Mouse (Mus musculus) adrenal gland (tissue): Measurements from ENCODE around the gene 1700022I11Rik.

ENCODE experiments used
- intact Hi-C: fragments of 180-260 bp; cut with DNase I; formaldehyde crosslinking; loops from one replicate; pipeline ENCODE4 v1.15.1; 2025

The 1700022I11Rik gene

DNA sequence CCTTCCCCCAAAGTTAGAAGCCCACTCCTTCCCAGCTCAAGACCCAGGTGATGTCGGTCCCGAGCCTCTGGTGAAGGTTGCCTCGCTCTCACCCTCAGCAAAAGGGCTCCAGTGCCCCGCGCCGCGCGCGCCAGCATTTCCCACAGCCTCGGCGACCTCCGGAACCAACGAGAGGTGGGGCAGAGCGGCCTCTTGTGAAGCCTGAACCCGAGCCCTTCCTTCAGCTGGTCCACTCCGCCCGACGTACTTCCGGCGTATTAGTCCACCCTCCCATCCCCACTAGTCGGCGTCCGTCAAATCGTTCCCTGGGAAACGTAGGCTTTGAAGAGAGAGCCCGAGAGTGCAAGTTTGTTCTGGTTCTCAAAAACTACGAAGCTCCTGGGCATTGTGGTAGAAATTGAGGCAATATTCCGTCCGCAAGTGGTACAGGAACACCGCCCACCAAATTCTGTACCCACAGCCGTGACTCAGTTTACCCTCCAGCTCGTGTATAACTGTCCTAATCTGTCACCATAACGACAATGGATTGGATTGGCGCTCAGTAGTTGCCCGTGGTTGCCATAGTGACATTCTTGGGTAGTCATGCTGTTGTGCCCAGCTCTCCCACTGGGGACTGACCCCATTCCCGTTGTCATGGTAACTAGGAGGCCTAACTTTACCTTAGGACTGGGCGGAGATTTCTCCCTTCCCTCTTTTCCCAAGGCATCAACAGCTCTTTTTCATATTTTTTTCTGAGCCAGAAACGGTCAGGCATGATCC is 62.0 kb downstream of the 1700022I11Rik start, which contains the start of gene Stoml2:
Gene Stoml2, minus strand, starts transcription at position 474 of the 759 bp plus-strand sequence.
- intact Hi-C loops, result no loop called here

DNA sequence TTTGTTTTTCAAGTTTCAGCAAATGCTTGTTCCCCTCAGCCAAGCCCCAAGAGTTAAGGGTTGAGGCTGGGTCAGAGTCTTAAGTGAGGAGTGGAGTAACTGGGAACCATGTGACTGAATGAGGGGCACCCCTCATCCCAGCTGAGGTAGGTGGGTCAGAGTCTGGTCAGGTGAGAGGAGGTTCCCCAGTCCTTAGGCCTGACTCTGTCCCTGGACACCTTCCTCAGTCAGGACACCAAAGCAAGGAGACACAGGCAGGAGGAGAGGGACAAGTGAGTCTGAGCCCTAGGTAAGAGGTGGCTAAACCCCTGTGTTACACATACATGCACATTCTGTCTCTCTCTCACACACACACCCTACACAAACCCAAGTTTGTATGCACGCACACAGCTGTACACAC is 63.1 kb downstream of the 1700022I11Rik start:
- intact Hi-C loops, result no loop called here
